Mouse (Mus musculus): ENCODE measurements around the gene Gstt2. TPM values are rescaled to one million over a fixed set of nuclear protein-coding genes. Genes with fewer than 3 reads are reported as not detected.
"Not testable (repeated sequence)": the region's sequence is repeated elsewhere in the genome, so short reads cannot be mapped to it uniquely, and the experiment has no call there.

Gene Gstt2
- total RNA-seq, 2 experiments from 2014 or later: 7.6 to 9.2 TPM

DNA sequence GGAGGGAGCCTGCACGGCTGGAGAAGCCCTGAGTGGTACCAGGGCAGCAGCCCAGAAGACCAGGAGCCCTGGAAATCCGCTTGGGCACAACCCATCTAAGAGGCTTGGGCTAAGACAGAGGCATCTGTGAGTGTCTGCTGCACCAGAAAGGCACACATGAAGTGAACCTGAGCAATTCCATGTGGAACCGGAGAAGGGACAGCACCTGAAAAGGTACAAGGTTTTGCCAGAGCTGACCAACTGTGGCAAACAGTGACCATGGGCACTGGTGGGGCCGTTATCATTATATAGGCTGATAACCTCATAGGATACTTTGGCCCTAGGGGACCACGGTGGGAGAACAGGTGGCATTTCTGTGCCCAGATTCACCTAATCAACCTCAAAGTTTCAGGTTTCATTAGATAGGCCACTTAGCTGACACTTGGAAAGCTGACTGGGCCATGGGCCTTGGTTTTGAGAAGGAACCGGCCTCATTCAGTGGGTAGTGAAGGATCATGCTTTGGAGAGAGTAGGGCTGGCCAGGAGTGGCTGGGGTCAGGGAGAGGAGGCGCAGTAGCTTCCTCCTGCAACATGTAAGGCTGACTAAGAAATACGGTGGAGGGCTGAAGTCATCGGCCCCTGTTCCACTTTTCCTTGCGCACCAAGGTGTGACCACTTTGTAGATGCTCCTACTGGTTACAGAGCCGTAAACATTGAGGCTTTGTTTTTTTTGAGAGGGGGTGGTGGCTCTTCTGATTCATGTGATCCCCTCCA, 19.1 kb upstream of the Gstt2 start:
- DNase-seq (ENCODE audit: low spot score in 2 of 2): no peak

DNA sequence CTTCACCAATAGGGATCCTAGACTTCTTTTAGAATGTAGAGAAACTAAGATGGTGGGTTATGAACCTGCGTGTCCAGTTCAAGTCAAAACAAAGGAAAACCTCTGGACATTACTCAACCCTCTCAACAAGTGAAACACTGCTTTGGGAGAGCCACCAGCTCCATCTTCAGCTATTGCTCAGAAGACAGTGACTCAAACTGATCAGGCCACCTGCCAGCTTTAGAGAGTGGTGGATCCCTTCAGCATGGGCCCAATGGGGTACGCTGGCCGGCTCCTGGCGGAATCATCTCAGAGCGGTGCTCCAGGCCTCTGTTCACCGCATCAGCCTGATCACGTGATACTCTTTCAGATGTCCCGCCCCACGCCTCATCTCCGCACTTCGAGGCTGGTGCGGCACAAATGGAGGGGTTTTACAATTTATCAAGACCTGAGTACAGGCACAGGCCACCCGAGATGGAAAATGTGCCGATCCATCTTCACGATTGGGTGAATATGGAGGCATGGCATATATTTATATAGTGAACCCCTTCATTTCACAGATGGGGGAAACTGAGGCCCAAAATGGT, 18.3 kb upstream of the Gstt2 start:
- no peak for DNase-seq (ENCODE audit: low spot score in 2 of 2)

- DNase-seq (ENCODE audit: low spot score in 2 of 2): no peak
Measured at GRCm38 (mm10) chr10:75854791-75855190, 17.6 kb upstream of the Gstt2 start.

GRCm38 (mm10) chr10:75854096-75854495, 16.9 kb upstream of the Gstt2 start:
- DNase-seq (ENCODE audit: low spot score in 2 of 2): no peak

GRCm38 (mm10) chr10:75853452-75853851, 16.2 kb upstream of the Gstt2 start:
- peak; percentile 57 to 83 for DNase-seq (ENCODE audit: low spot score in 2 of 2)

DNA sequence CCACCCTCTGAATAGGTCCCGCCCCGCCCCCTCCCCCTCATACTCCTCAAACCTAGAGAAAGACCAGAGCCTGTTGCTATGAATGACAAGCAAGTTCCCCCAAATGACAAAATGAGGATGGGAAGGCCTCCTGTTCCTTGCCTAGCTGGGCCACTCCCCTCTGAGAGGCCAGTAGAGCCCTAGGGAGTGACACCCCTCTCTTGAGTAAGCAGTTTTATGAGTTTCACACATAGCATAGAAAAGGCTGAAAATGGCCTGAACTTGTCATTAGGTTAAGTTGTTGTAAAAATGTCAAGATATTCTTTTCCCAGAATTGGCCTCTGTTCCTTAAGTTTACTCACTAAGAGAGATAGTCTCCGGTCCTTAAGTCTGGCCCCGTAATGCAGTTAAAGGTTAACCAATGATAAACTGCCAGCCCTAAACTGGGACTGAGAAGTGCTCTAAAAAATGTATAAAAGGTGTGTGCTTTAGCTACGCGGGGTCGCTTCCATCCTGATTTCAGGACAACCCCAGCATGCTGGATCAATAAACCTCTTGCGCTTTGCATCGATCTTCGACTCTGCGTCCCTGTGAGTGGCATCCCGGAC, 15.4 kb upstream of the Gstt2 start:
- no peak for DNase-seq (ENCODE audit: low spot score in 2 of 2)

DNA sequence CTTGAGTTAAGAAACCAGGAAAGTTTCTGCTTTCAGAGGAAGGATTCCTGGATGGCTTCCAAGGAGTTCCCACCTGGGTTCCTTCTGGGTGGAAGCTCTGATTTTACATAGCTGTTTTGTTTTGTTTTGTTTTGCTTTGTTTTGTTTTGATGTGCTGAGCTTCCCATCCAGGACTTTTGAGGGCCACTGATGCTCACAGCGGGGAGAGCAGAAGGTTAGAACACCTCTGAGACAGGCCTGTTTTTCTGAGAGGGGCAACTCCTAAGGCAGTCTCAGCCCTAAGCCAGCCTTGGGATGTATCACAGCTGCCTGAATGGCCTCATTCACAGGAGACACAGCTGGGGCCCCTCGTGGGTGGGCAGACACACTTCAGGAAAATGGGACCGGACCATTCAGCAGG, 14.5 kb upstream of the Gstt2 start:
- no peak for DNase-seq (ENCODE audit: low spot score in 2 of 2)

GRCm38 (mm10) chr10:75851076-75851475, 13.9 kb upstream of the Gstt2 start:
- no peak for DNase-seq (ENCODE audit: low spot score in 2 of 2)

DNA sequence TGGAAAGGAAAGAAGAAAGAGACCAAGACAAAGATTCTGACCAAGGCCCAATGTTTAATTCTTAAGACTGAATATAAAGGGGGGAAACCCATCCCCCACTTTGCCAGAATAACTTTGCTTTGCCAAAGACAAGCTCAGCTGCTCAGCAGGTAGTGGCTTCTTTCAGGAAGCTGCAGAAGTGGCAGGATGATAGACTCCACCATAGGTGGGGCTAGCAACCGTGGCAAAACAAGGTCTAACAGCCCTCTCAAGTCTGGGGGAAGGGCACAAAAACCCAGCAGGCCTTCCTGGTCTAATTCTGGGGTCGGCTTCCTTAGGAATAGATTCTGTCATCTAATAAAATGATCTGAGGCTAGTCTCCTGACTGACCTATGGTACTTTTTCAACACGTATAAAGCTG, 11.2 kb upstream of the Gstt2 start:
- DNase-seq (ENCODE audit: low spot score in 2 of 2): no peak

GRCm38 (mm10) chr10:75845306-75845930, 8.2 kb upstream of the Gstt2 start:
- no peak for DNase-seq (ENCODE audit: low spot score in 2 of 2)

DNA sequence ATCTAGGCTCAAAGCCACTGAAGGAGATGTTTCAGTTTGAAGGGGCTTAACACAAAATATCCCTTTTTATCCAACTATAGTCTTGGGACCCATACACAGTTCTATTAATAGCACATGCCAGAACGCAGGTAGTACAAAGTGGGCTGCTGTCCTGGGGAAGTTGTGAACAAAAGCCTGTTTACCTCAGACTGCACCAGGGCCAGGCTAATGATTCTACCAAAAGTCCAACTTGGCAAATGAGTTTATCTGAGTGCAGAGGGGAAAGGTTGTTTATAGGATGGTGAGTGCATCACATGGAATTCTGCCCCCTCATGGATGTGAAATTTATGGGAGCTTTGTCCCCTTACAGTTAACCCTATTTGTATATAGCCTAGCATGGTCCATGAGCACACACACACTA, 7.6 kb upstream of the Gstt2 start:
- DNase-seq (ENCODE audit: low spot score in 2 of 2): no peak

DNA sequence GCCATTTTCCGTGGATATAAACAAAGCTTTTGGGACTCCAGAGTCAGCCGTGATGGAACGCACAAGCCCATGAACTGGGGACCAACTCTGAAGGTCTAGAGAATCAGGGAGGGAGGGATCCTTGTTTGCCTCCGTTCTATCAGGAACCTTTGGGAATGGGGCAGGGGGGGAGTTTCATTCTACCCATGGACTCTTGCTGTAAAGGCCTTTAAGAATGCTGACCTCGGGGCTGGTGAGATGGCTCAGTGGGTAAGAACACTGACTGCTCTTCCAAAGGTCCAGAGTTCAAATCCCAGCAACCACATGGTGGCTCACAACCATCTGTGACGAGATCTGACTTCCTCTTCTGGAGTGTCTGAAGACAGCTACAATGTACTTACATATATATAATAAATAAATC, 6.7 kb upstream of the Gstt2 start:
- not testable (repeated sequence) for DNase-seq (ENCODE audit: low spot score in 2 of 2)

- DNase-seq (ENCODE audit: low spot score in 2 of 2): no peak
Measured at GRCm38 (mm10) chr10:75839092-75839491, 1.9 kb upstream of the Gstt2 start.

- DNase-seq (ENCODE audit: low spot score in 2 of 2): no peak
Measured at GRCm38 (mm10) chr10:75835761-75836531, 1.3 kb downstream of the Gstt2 start.

DNA sequence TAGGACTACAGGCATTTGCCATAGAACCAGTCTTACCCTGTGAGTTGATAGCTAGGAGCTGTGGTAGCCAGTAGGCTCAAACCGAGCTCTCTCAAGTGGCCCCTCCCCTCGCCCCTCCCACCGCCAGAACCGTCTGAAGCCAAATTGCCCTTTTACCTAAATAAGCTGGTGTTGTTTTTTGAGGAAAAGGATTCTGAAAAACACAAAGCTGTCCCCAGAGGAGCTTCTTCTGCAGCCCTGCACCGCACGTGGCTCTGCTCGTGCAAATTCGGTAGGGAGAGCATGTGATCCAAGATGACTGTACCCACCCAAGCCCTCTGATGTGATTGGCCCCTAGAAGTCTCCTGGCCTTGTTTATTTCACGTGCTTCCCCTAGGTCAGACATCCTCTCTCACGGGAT, 1.9 kb downstream of the Gstt2 start:
- DNase-seq (ENCODE audit: low spot score in 2 of 2): peak in 1 of 2 experiments; percentile 45

GRCm38 (mm10) chr10:75834721-75835120, 2.5 kb downstream of the Gstt2 start:
- no peak for DNase-seq (ENCODE audit: low spot score in 2 of 2)

GRCm38 (mm10) chr10:75834250-75834649, 3.0 kb downstream of the Gstt2 start:
- peak; percentile 64 to 79 for DNase-seq (ENCODE audit: low spot score in 2 of 2)

- peak in 1 of 2 experiments; percentile 33 for DNase-seq (ENCODE audit: low spot score in 2 of 2)
Measured at GRCm38 (mm10) chr10:75833456-75834080, 3.7 kb downstream of the Gstt2 start.

DNA sequence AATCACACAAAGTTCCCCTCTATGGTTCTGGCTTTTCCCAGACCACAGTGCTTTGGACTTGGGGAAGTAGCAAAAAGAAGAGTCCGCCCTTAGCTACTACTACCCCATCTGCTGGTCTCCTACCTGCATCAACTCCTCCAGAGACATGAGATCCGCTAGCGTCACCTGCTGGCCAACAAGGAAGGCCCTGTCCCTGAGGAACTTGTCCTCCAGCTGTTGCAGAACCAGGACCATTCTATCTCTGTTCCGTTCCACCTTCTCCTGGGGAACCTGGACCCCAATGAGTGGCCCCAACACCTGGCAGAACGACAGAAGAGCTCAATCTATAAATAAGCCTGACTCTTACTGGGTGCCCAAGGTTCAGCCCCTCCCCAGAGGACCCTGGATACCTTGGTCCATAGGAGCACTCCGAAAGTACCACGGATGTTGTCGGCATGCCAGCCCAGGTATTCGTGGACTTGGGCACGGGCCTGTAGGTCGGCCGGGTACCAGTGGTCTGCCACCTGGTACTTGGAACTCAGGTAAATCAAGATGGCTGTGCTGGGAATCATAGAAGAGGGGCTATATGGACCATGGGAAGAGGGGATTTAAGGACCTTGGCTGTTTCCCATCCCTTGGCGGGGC, 4.8 kb downstream of the Gstt2 start:
- DNase-seq (ENCODE audit: low spot score in 2 of 2): no peak

- no peak for DNase-seq (ENCODE audit: low spot score in 2 of 2)
Measured at GRCm38 (mm10) chr10:75830275-75830670, 7.0 kb downstream of the Gstt2 start.
